Mouse (Mus musculus): Measurements from ENCODE around the gene Shank2. TPM values are rescaled to one million over a fixed set of nuclear protein-coding genes. Genes with fewer than 3 reads are reported as not detected.

The Shank2 gene
- total and polyA plus RNA-seq, 3 experiments: not detected

GRCm38 (mm10) chr7:144228683-144229082 lies 227.0 kb downstream of the Shank2 start:
- no peak for DNase-seq (ENCODE audit: extremely low read depth)
- Histone ChIP-seq H3K4me3 (replicated peaks in 1 of 3; ENCODE audit: low read depth in 2 of 3, low read length in 2 of 3, poor library complexity in 1 of 3) (no peak overlapping the region), H3K36me3 (replicated peaks in 1 of 2; ENCODE audit: control insufficient read depth in 1 of 2, insufficient read depth in 1 of 2, low read length in 1 of 2) (no peaks in the 10 kb centered on the region), H3K4me1 (ENCODE audit: control insufficient read depth in 1 of 2, insufficient read depth in 2 of 2) (no peaks in the 10 kb centered on the region), H3K27ac (ENCODE audit: insufficient read depth, low read depth) (no peak overlapping the region), H3K9ac (ENCODE audit: insufficient read depth, low read depth) (no peak overlapping the region), H3K79me2 (replicated peaks; ENCODE audit: control insufficient read depth, extremely low read depth, insufficient read depth, poor library complexity, severe bottlenecking) (no peaks in the 10 kb centered on the region), H3K27me3 (replicated peaks) (peaks cover 67% of the 10 kb centered on the region), H3K4me2 (ENCODE audit: insufficient read depth, low read depth, poor library complexity, severe bottlenecking) (no peak overlapping the region), H3K9me3 (replicated peaks; ENCODE audit: low read length) (no peaks in the 10 kb centered on the region)
- TF ChIP-seq ZNF384 (IDR thresholded peaks at IDR 0.05; ENCODE audit: low read depth, low read length): no peak
- no peak for TF ChIP-seq E2F4 (IDR thresholded peaks at IDR 0.05; ENCODE audit: insufficient replicate concordance, low read depth, low read length)
- TF ChIP-seq MAZ (IDR thresholded peaks at IDR 0.05; ENCODE audit: low read depth, low read length): no peak
- TF ChIP-seq EP300 (IDR thresholded peaks at IDR 0.05; ENCODE audit: low read length): no peak
- no peak for TF ChIP-seq UBTF (IDR thresholded peaks at IDR 0.05; ENCODE audit: low read depth, low read length)
- TF ChIP-seq IRF4 (IDR thresholded peaks at IDR 0.05; ENCODE audit: low read depth, low read length): no peak
- no peak for TF ChIP-seq HCFC1 (IDR thresholded peaks at IDR 0.05; ENCODE audit: low read depth, low read length)
- no peak for TF ChIP-seq MXI1 (IDR thresholded peaks at IDR 0.05; ENCODE audit: low read depth, low read length)
- TF ChIP-seq POLR2A (IDR thresholded peaks at IDR 0.05; ENCODE audit: low read depth, low read length): no peak
- TF ChIP-seq TBP (conservative IDR thresholded peaks at IDR 0.05; ENCODE audit: low read depth, low read length): no peak
- dilution Hi-C loops (cut with MboI; ENCODE audit: extremely low pct_ligation_motif_present, extremely low pct_unique_long_range_greater_than_20kb, low sequenced_read_pairs): no loop called here
- in situ Hi-C loops (cut with MboI; ENCODE audit: low pct_ligation_motif_present, low pct_unique_long_range_greater_than_20kb, low sequenced_read_pairs): no loop called here

DNA sequence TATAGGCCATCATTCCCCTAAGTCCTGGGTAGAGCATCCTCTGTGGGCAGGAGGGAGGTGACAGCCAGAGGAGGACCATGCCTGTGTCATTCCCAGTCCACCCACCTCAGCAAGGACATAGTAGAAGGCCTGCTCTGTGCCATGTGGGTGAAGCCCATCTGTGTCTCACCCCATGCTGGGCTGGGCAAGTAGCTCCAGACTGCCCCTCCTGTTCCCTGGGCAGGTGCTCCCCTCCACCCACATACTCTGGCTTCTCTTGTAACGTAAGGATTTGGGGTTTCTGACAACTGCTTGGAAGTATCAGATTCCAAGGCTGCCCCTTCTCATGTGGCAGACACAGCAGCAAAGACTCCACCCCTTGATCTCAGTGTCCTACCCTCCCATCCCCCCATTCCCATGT lies 227.7 kb downstream of the Shank2 start:
- Histone ChIP-seq H3K4me3 (replicated peaks in 1 of 3; ENCODE audit: low read depth in 2 of 3, low read length in 2 of 3, poor library complexity in 1 of 3) (no peak overlapping the region), H3K27me3 (replicated peaks) (peaks cover 66% of the 10 kb centered on the region), H3K36me3 (replicated peaks in 1 of 2; ENCODE audit: control insufficient read depth in 1 of 2, insufficient read depth in 1 of 2, low read length in 1 of 2) (no peaks in the 10 kb centered on the region), H3K9ac (ENCODE audit: insufficient read depth, low read depth) (no peak overlapping the region), H3K9me3 (replicated peaks; ENCODE audit: low read length) (no peaks in the 10 kb centered on the region), H3K27ac (ENCODE audit: insufficient read depth, low read depth) (no peak overlapping the region), H3K4me2 (ENCODE audit: insufficient read depth, low read depth, poor library complexity, severe bottlenecking) (no peak overlapping the region), H3K79me2 (replicated peaks; ENCODE audit: control insufficient read depth, extremely low read depth, insufficient read depth, poor library complexity, severe bottlenecking) (no peaks in the 10 kb centered on the region), H3K4me1 (ENCODE audit: control insufficient read depth in 1 of 2, insufficient read depth in 2 of 2) (no peaks in the 10 kb centered on the region; a peak in 1 of 4 replicates)
- in situ Hi-C loops (cut with MboI; ENCODE audit: low pct_ligation_motif_present, low pct_unique_long_range_greater_than_20kb, low sequenced_read_pairs) (no loop called here), dilution Hi-C loops (cut with MboI; ENCODE audit: extremely low pct_ligation_motif_present, extremely low pct_unique_long_range_greater_than_20kb, low sequenced_read_pairs) (no loop called here)
- no peak for DNase-seq (ENCODE audit: extremely low read depth)
- TF ChIP-seq GABPA (IDR thresholded peaks at IDR 0.05; ENCODE audit: insufficient replicate concordance, low read depth, low read length): no peak
- TF ChIP-seq MAFK (IDR thresholded peaks at IDR 0.05; ENCODE audit: insufficient replicate concordance, low read length): no peak
- no peak for TF ChIP-seq ETS1 (conservative IDR thresholded peaks at IDR 0.05; ENCODE audit: low read depth, low read length)
- TF ChIP-seq MEF2A (IDR thresholded peaks at IDR 0.05; ENCODE audit: borderline replicate concordance, low read depth, low read length): no peak
- TF ChIP-seq CTCF (conservative IDR thresholded peaks at IDR 0.05 in 1 of 2, IDR thresholded peaks at IDR 0.05 in 1 of 2; ENCODE audit: low read depth in 2 of 2, low read length in 2 of 2): no peak
- TF ChIP-seq JUND (conservative IDR thresholded peaks at IDR 0.05; ENCODE audit: low read depth, low read length): no peak
- TF ChIP-seq RCOR1 (conservative IDR thresholded peaks at IDR 0.05; ENCODE audit: low read depth, low read length): no peak
- no peak for TF ChIP-seq KAT2A (IDR thresholded peaks at IDR 0.05; ENCODE audit: insufficient replicate concordance, low read length)
- TF ChIP-seq USF2 (conservative IDR thresholded peaks at IDR 0.05; ENCODE audit: low read depth, low read length): no peak
- no peak for TF ChIP-seq MAZ (IDR thresholded peaks at IDR 0.05; ENCODE audit: low read depth, low read length)
- no peak for TF ChIP-seq TCF12 (IDR thresholded peaks at IDR 0.05; ENCODE audit: low read depth, low read length)
- no peak for TF ChIP-seq ELF1 (IDR thresholded peaks at IDR 0.05; ENCODE audit: low read depth, low read length)
- TF ChIP-seq ZMIZ1 (IDR thresholded peaks at IDR 0.05; ENCODE audit: low read depth, low read length): no peak
- TF ChIP-seq TBP (conservative IDR thresholded peaks at IDR 0.05; ENCODE audit: low read depth, low read length): no peak
- no peak for TF ChIP-seq HCFC1 (IDR thresholded peaks at IDR 0.05; ENCODE audit: low read depth, low read length)
